Mouse (Mus musculus): ENCODE results near the gene Dcaf6.

Dcaf6 gene

GRCm38 (mm10) chr1:165321891-165322290 lies 138.4 kb downstream of the Dcaf6 start:
- DNase-seq (ENCODE audit: low spot score in 2 of 2) = no peak

- DNase-seq (ENCODE audit: low spot score in 2 of 2) = no peak
These were observed 138.8 kb downstream of the Dcaf6 start for GRCm38 (mm10) chr1:165321393-165321861.

- peak; percentile 41 to 47 for DNase-seq (ENCODE audit: low spot score in 2 of 2)
These were observed 139.9 kb downstream of the Dcaf6 start for GRCm38 (mm10) chr1:165320141-165320934.

- no peak for DNase-seq (ENCODE audit: low spot score in 2 of 2)
These were observed 143.9 kb downstream of the Dcaf6 start for GRCm38 (mm10) chr1:165316361-165316760.

- no peak for DNase-seq (ENCODE audit: low spot score in 2 of 2)
These were observed 152.1 kb downstream of the Dcaf6 start for GRCm38 (mm10) chr1:165308180-165308579.

GRCm38 (mm10) chr1:165304341-165304740 lies 155.9 kb downstream of the Dcaf6 start:
- no peak for DNase-seq (ENCODE audit: low spot score in 2 of 2)

- no peak for DNase-seq (ENCODE audit: low spot score in 2 of 2)
These were observed 157.1 kb downstream of the Dcaf6 start for GRCm38 (mm10) chr1:165303209-165303608.

GRCm38 (mm10) chr1:165302455-165303208 lies 157.6 kb downstream of the Dcaf6 start:
- no peak for DNase-seq (ENCODE audit: low spot score in 2 of 2)

GRCm38 (mm10) chr1:165301567-165301966 lies 158.7 kb downstream of the Dcaf6 start:
- DNase-seq (ENCODE audit: low spot score in 2 of 2) = no peak

- no peak for DNase-seq (ENCODE audit: low spot score in 2 of 2)
These were observed 159.2 kb downstream of the Dcaf6 start for GRCm38 (mm10) chr1:165301108-165301507.

GRCm38 (mm10) chr1:165295489-165295888 lies 164.8 kb downstream of the Dcaf6 start, which contains the start of gene Gpr161:
Gpr161 (plus strand) TSS chr1:165295789.
- no peak for DNase-seq (ENCODE audit: low spot score in 2 of 2)

- no peak for DNase-seq (ENCODE audit: low spot score in 2 of 2)
These were observed 168.7 kb downstream of the Dcaf6 start for GRCm38 (mm10) chr1:165291606-165292005.

GRCm38 (mm10) chr1:165289831-165290230 lies 170.4 kb downstream of the Dcaf6 start:
- DNase-seq (ENCODE audit: low spot score in 2 of 2) = peak in 1 of 2 experiments; percentile 6

GRCm38 (mm10) chr1:165288165-165288564 lies 172.1 kb downstream of the Dcaf6 start:
- DNase-seq (ENCODE audit: low spot score in 2 of 2) = no peak

- no peak for DNase-seq (ENCODE audit: low spot score in 2 of 2)
These were observed 176.2 kb downstream of the Dcaf6 start for GRCm38 (mm10) chr1:165284096-165284495.

GRCm38 (mm10) chr1:165282967-165283345 lies 177.3 kb downstream of the Dcaf6 start:
- no peak for DNase-seq (ENCODE audit: low spot score in 2 of 2)

- no peak for DNase-seq (ENCODE audit: low spot score in 2 of 2)
These were observed 177.9 kb downstream of the Dcaf6 start for GRCm38 (mm10) chr1:165282222-165282966.

- DNase-seq (ENCODE audit: low spot score in 2 of 2) = peak; percentile 9 to 26
These were observed 178.7 kb downstream of the Dcaf6 start for GRCm38 (mm10) chr1:165281351-165282221.

GRCm38 (mm10) chr1:165280741-165281140 lies 179.5 kb downstream of the Dcaf6 start:
- no peak for DNase-seq (ENCODE audit: low spot score in 2 of 2)
